Comparison of ENCODE assay signal across 9 mouse cellular contexts in genomic region chr7:136501855-136502847, GRCm38 (mm10).
DNase-seq lines count a peak whose midpoint lies in the region; ATAC-seq lines count a peak whose summit lies in the region.
"Had no signal": no experiment of that assay in that cellular context is flagged by ENCODE, and none has a peak within 500 bp of the region (broad histone marks: within the 10 kb centered on the region; RNA-seq: fewer than 3 reads in every experiment).

No protein-coding gene starts in this region.

- 0 out of 2 replicates have a peak overlapping the region, but pooled peaks have one; percentile 5 for H3K27ac ChIP-seq in forebrain, embryonic 10.5 days
- H3K27ac ChIP-seq in forebrain, embryonic 13.5 days = no peak overlapping the region
- peak overlapping the region; percentile 29; the same call in 1 of the 2 replicates for H3K27ac ChIP-seq in heart, embryonic 13.5 days (replicated peaks)
- H3K27ac ChIP-seq in kidney, embryonic 16.5 days (ENCODE audit: low read length) = no peak overlapping the region; the same call in 1 of the 2 replicates
- H3K27ac ChIP-seq: macrophage had no signal

- H3K9ac ChIP-seq in forebrain, embryonic 13.5 days = no peak overlapping the region
- H3K9ac ChIP-seq in heart, embryonic 13.5 days = no peak overlapping the region
- H3K9ac ChIP-seq in kidney, embryonic 16.5 days (replicated peaks; ENCODE audit: low read length) = no peak overlapping the region; the same call in 1 of the 2 replicates

- no peak for ATAC-seq in forebrain, embryonic 13.5 days
- ATAC-seq in heart, embryonic 13.5 days (ENCODE audit: extremely low read depth, insufficient number of reproducible peaks, low FRiP score, low TSS enrichment) = peak; percentile 23; the same call in 1 of the 2 replicates
- ATAC-seq in kidney, embryonic 16.5 days (ENCODE audit: low FRiP score, low TSS enrichment) = peak; percentile 78

- no peaks in the 10 kb centered on the region for H3K9me3 ChIP-seq in forebrain, embryonic 10.5 days
- H3K9me3 ChIP-seq in forebrain, embryonic 13.5 days (replicated peaks) = no peaks in the 10 kb centered on the region
- H3K9me3 ChIP-seq in heart, embryonic 13.5 days = no peaks in the 10 kb centered on the region
- no peaks in the 10 kb centered on the region for H3K9me3 ChIP-seq in kidney, embryonic 16.5 days (ENCODE audit: low read length)

- H3K36me3 ChIP-seq in forebrain, embryonic 10.5 days (replicated peaks) = no peaks in the 10 kb centered on the region
- no peaks in the 10 kb centered on the region for H3K36me3 ChIP-seq in forebrain, embryonic 13.5 days (ENCODE audit: poor library complexity, severe bottlenecking)
- H3K36me3 ChIP-seq in heart, embryonic 13.5 days = no peaks in the 10 kb centered on the region
- H3K36me3 ChIP-seq in kidney, embryonic 16.5 days (ENCODE audit: insufficient read depth, low read length) = no peaks in the 10 kb centered on the region

- H3K4me1 ChIP-seq in forebrain, embryonic 10.5 days = peaks cover 52% of the 10 kb centered on the region
- H3K4me1 ChIP-seq in forebrain, embryonic 13.5 days = peaks cover 49% of the 10 kb centered on the region
- H3K4me1 ChIP-seq in heart, embryonic 13.5 days = peaks cover 30% of the 10 kb centered on the region
- H3K4me1 ChIP-seq in kidney, embryonic 16.5 days (ENCODE audit: insufficient read depth, low read length) = peaks cover 18% of the 10 kb centered on the region

- WGBS in forebrain, embryonic 10.5 days = 71% methylated on average over 32 of the region's 32 CpGs
- WGBS in forebrain, embryonic 13.5 days = 70% methylated on average over 32 of the region's 32 CpGs
- 48% methylated on average over 32 of the region's 32 CpGs for WGBS in heart, embryonic 13.5 days
- WGBS in kidney, embryonic 16.5 days = 16% methylated on average over 32 of the region's 32 CpGs

- no peak overlapping the region for H3K4me2 ChIP-seq in forebrain, embryonic 13.5 days
- peak overlapping the region; percentile 52 for H3K4me2 ChIP-seq in heart, embryonic 13.5 days
- H3K4me2 ChIP-seq in kidney, embryonic 16.5 days (replicated peaks; ENCODE audit: low read depth, low read length) = peak overlapping the region; percentile 42

- no peak for DNase-seq in forebrain, embryonic 10.5 days (ENCODE audit: extremely low spot score, low spot score)
- peak; percentile 74 for DNase-seq in mesoderm, embryonic 11.5 days (ENCODE audit: low read depth, low spot score)
- no peak for DNase-seq in thymus, postnatal 14 days
- no peak for DNase-seq in left cerebral cortex, adult 8-10 months (ENCODE audit: low spot score in 2 of 2)
- DNase-seq in right cerebral cortex, postnatal 14 days = no peak

- H3K4me3 ChIP-seq in forebrain, embryonic 10.5 days = no peak overlapping the region
- H3K4me3 ChIP-seq in forebrain, embryonic 13.5 days = no peak overlapping the region
- H3K4me3 ChIP-seq in heart, embryonic 13.5 days = no peak overlapping the region
- no peak overlapping the region for H3K4me3 ChIP-seq in kidney, embryonic 16.5 days (ENCODE audit: low read length)

- H3K27me3 ChIP-seq in forebrain, embryonic 10.5 days (ENCODE audit: poor library complexity, severe bottlenecking) = peaks cover 83% of the 10 kb centered on the region
- peaks cover 52% of the 10 kb centered on the region for H3K27me3 ChIP-seq in forebrain, embryonic 13.5 days
- peaks cover 74% of the 10 kb centered on the region for H3K27me3 ChIP-seq in heart, embryonic 13.5 days (replicated peaks)
- H3K27me3 ChIP-seq in kidney, embryonic 16.5 days (ENCODE audit: insufficient read depth, low read length) = peaks cover 53% of the 10 kb centered on the region

Comparison
In these comparisons a context has a peak if more than half of its experiments do, and no peak if none do; other contexts are left out.
1. H3K27ac ChIP-seq: peak in forebrain, embryonic 10.5 days (single experiment) and heart, embryonic 13.5 days (single experiment); none in forebrain, embryonic 13.5 days (single experiment) and kidney, embryonic 16.5 days (single experiment).